Mouse (Mus musculus) liver, postnatal 0 days (tissue): ENCODE results near the gene Dnajc21. TPM values are rescaled to one million over a fixed set of nuclear protein-coding genes. Genes with fewer than 3 reads are reported as not detected.
A peak's percentile ranks its signal among the peaks of the same experiment; 100 is the strongest.

Source experiments
- ATAC-seq: fragments of 200-750 bp; cut with Nextera tagmentation; 2 replicates; pipeline ENCODE4 v1.8.0; 2017; ENCODE audit warnings: mild to moderate bottlenecking, moderate library complexity
- DNase-seq: peaks from one replicate; pipeline ENCODE4 v3.0.0-alpha.2; 2016
- H3K27ac ChIP-seq: fragments of 300-500 bp; sonication (generic); 2 replicates; pipeline ENCODE4 v1.5.1; 2014; ENCODE audit warnings: antibody characterized with exemption, moderate library complexity, mild to moderate bottlenecking, low read depth
- H3K27me3 ChIP-seq: fragments of 300-500 bp; sonication (generic); 2 replicates; pipeline ENCODE4 v1.6.1; 2014; ENCODE audit warnings: low read length, control low read depth, mixed read lengths; ENCODE audit not compliant: insufficient read depth
- H3K36me3 ChIP-seq: fragments of 300-500 bp; sonication (generic); replicated peaks from 2 replicates; pipeline ENCODE4 v1.6.1; 2014; ENCODE audit warnings: mild to moderate bottlenecking, control low read depth, low read length, moderate library complexity, mixed read lengths; ENCODE audit not compliant: insufficient read depth
- H3K4me1 ChIP-seq: fragments of 300-500 bp; sonication (generic); 2 replicates; pipeline ENCODE4 v1.6.1; 2014; ENCODE audit warnings: antibody characterized with exemption, mild to moderate bottlenecking, control low read depth; ENCODE audit not compliant: insufficient read depth
- H3K4me2 ChIP-seq: fragments of 300-500 bp; sonication (generic); 2 replicates; pipeline ENCODE4 v1.6.1; 2014; ENCODE audit warnings: low read depth, mild to moderate bottlenecking, low read length, moderate library complexity, mixed read lengths
- H3K4me3 ChIP-seq: fragments of 300-500 bp; sonication (generic); 2 replicates; pipeline ENCODE4 v1.5.1; 2014; ENCODE audit warnings: low read depth, low read length
- H3K9ac ChIP-seq: fragments of 300-500 bp; sonication (generic); replicated peaks from 2 replicates; pipeline ENCODE4 v1.6.1; 2014; ENCODE audit warnings: mild to moderate bottlenecking, moderate library complexity
- H3K9me3 ChIP-seq: fragments of 300-500 bp; sonication (generic); 2 replicates; pipeline ENCODE4 v1.6.1; 2016; ENCODE audit warnings: mild to moderate bottlenecking, control low read depth, low read length, mixed read lengths
- CTCF ChIP-seq: sonication (generic); IDR thresholded peaks from 2 replicates; pipeline ENCODE4 v1.5.1; 2016; ENCODE audit warnings: antibody characterized with exemption, low read depth
- EP300 ChIP-seq: IDR thresholded peaks from 2 replicates; pipeline ENCODE4 v1.6.1; 2016; ENCODE audit warnings: antibody characterized with exemption, low read depth, mild to moderate bottlenecking
- WGBS: fragments of 180-500 bp; shearing (Covaris S2); extraction: QIAGEN DNeasy Blood & Tissue Kit; methylation state at CpG from one replicate; pipeline ENCODE4 v1.1.7; 2014; ENCODE audit not compliant: insufficient replicate concordance; 5-methylcytosine and 5-hydroxymethylcytosine counted together
- polyA plus RNA-seq: library from polyadenylated mRNA; unstranded; fragments of >200 nt; fragmentation: Nextera tagmentation; extraction: Ambion mirVana; gene quantifications from 2 replicates; pipeline ENCODE4 v1.2.1, GENCODE M21; 2015

Dnajc21 gene
- polyA plus RNA-seq, 1 experiment from 2014 or later: 8.0 TPM

DNA sequence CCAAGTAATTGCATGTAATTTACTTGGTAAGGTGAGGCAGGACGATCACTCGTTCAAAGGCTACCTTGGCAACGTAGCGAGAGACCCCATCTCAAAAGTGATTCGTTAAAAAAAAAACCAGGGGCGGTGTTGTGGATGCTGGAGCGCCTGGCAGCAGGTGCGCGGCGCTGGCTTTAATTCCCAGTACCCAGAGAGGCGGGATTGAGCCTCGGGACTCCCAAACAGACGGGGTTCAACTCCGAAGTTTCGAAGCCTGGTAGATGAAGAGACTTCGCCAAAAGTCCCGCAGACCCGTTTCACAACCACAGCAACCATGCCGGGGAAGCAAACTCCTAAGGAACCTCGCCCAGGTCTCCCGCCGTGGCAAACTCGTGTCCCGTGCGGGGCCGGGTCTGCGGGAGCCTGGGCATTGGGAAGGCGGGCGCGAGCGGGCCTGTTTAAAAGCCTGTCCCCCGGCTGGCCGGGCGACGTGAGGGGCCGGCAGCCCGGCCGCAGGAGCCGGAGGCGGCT is 620 bp downstream of the Dnajc21 start:
- no peak for TF ChIP-seq CTCF
- WGBS: under 1% methylated on average over 33 of the region's 40 CpGs
- Histone ChIP-seq H3K4me3 (peak overlapping the region; percentile 90), H3K27me3 (no peaks in the 10 kb centered on the region), H3K36me3 (no peaks in the 10 kb centered on the region), H3K9me3 (no peaks in the 10 kb centered on the region), H3K27ac (peak overlapping the region; percentile 92), H3K4me1 (peaks cover 11% of the 10 kb centered on the region), H3K9ac (peak overlapping the region; percentile 90), H3K4me2 (peak overlapping the region; percentile 98)
- DNase-seq (no peak), ATAC-seq (peak; percentile 26)

DNA sequence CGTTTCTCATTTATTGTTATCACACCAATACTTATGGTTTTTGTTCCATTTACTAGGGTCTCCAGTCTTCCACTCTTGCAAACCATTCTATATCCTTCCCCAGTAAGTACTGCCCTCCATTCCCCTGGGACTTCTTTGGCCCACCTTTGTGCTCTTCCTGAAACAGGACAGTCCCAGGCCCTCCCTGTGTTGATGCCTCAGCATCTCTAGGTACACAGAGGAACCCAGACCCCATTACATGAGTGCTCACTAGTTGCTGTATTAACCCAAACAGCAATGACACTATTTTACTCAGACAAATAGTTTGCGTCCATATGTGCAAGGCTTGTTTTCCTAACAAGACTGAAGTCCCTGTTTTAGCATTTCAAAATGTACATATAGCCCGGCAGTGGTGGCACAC is 1.6 kb downstream of the Dnajc21 start:
- Histone ChIP-seq H3K4me3 (no peak overlapping the region), H3K36me3 (0 out of 2 replicates have a peak, but pooled peaks cover 2% of the 10 kb centered on the region), H3K9me3 (no peaks in the 10 kb centered on the region), H3K27ac (no peak overlapping the region), H3K9ac (no peak overlapping the region), H3K4me1 (peaks cover 11% of the 10 kb centered on the region), H3K4me2 (peak overlapping the region; percentile 98), H3K27me3 (no peaks in the 10 kb centered on the region)
- DNase-seq: no peak
- TF ChIP-seq CTCF: no peak
- no peak for TF ChIP-seq EP300
- no peak for ATAC-seq
- 64% methylated on average over 3 of the region's 3 CpGs for WGBS

DNA sequence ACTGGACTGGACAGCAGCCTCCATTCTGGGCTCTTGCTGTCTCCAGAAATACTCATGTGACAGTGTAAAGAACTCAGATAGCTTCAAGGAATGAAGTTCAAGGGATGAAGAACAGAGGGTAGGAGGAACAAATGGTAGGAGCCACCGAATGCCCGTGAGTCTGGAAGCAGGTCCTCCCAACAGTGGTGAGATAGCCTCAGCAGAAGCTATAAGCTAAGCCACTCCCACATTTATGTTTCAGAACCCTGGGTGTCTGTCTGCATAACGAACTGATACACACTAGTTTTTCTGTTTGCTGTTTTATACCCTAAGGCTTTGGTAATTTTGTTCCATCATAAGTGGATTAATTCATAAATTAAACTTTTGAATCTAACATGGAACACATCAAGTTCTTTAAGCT is 5.6 kb downstream of the Dnajc21 start:
- DNase-seq: no peak
- Histone ChIP-seq H3K4me1 (peaks cover 8% of the 10 kb centered on the region), H3K4me3 (no peak overlapping the region), H3K27ac (no peak overlapping the region), H3K27me3 (no peaks in the 10 kb centered on the region), H3K9ac (no peak overlapping the region), H3K36me3 (peaks cover 18% of the 10 kb centered on the region), H3K4me2 (no peak overlapping the region), H3K9me3 (no peaks in the 10 kb centered on the region)
- no peak for ATAC-seq
- 75% methylated on average over 3 of the region's 3 CpGs for whole genome bisulfite sequencing
- no peak for TF ChIP-seq EP300
- no peak for TF ChIP-seq CTCF

DNA sequence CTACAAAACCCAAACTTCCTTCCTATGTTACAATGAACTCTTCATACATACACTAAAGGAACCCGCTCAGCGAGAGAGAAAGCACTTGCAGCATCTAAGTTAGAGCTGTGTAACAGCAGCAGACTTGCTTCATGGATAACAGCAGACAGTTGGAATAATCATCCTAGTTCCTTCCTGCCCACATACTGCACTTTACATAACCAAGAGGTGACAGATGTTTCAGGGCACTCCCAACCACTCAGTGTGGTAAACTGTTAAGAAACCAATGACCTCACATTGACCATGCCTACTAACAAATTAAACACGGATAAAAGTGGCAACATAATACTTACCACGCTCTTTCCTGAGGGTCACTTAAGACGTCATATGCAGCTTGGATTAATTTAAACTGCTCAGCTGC is 6.8 kb downstream of the Dnajc21 start:
- Histone ChIP-seq H3K27ac (no peak overlapping the region), H3K9ac (no peak overlapping the region), H3K4me1 (no peaks in the 10 kb centered on the region), H3K4me3 (no peak overlapping the region), H3K4me2 (no peak overlapping the region), H3K36me3 (peaks cover 22% of the 10 kb centered on the region), H3K27me3 (no peaks in the 10 kb centered on the region), H3K9me3 (no peaks in the 10 kb centered on the region)
- DNase-seq (no peak), ATAC-seq (no peak)
- no peak for TF ChIP-seq CTCF
- no peak for TF ChIP-seq EP300
- 60% methylated on average over 5 of the region's 5 CpGs for WGBS

DNA sequence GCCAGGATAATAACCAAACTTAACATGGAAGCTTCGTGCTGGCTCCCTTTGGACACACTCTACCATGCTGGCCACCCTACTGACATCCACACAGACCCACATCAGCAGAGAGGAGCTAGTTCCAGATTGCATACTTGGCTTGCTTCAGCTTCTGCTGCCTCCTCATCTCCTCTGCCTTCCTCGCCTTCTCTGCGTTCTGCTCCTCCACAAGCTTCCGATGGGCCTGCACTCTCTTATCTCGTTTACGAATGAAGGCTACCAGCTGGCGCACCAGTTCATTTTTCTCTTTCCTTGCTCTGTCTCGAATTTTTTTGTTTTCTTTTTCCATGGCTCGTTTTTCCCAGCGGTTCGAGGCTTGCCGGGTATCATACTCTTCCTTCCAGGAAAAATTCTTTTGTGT is 9.3 kb downstream of the Dnajc21 start:
- no peaks in the 10 kb centered on the region for H3K4me1 ChIP-seq
- no peak for ATAC-seq
- H3K36me3 ChIP-seq: peaks cover 22% of the 10 kb centered on the region
- no peaks in the 10 kb centered on the region for H3K27me3 ChIP-seq
- H3K9me3 ChIP-seq: no peaks in the 10 kb centered on the region
- no peak overlapping the region for H3K27ac ChIP-seq
- whole genome bisulfite sequencing: 85% methylated on average over 12 of the region's 12 CpGs
- DNase-seq: no peak
- H3K9ac ChIP-seq: no peak overlapping the region
- H3K4me2 ChIP-seq: no peak overlapping the region
- H3K4me3 ChIP-seq: no peak overlapping the region
- TF ChIP-seq EP300 (no peak), CTCF (no peak)

DNA sequence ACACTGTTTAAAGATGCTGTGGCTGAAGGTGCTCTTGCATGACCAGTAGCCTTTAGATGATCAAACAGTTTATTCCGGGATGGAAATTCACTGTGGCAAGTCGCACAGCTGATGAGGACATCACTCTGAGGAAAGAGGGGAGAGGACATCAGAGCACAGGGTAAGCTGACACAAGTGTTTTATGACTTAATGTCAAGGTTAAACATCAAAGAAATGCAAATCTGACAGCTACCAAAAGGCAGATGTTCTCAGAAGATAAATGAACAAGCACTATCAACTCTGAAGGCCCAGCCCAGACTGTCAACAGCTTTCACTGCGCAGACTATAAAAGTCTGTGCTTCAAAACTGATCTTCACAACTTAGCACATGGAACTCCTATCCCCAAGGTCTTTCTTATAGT is 23.2 kb downstream of the Dnajc21 start:
- H3K4me1 ChIP-seq: no peaks in the 10 kb centered on the region
- DNase-seq: no peak
- 73% methylated on average over 3 of the region's 3 CpGs for WGBS
- H3K4me2 ChIP-seq: no peak overlapping the region
- H3K4me3 ChIP-seq: no peak overlapping the region
- no peaks in the 10 kb centered on the region for H3K9me3 ChIP-seq
- H3K9ac ChIP-seq: no peak overlapping the region
- no peak for ATAC-seq
- TF ChIP-seq EP300: no peak
- no peak for TF ChIP-seq CTCF
- no peaks in the 10 kb centered on the region for H3K27me3 ChIP-seq
- H3K36me3 ChIP-seq: peaks cover 31% of the 10 kb centered on the region
- H3K27ac ChIP-seq: no peak overlapping the region

DNA sequence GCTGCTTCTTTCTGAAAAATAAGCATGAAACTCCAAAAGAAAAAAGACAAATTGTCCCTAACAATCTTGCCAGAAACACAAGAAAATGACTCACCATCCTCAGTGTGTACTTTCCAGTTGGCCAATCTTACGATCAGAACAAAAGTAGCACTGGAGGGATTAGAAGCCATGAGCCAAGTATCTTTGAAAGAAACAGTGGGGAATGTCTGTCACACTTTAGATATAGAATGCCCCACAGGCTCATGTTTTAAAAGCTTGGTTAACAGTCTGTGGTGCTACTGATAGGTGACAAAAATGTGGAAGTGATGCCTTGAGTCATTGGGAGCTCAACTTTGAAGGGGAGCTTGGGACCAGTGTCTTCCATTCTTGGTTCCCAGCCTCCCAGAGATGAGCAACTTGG is 28.0 kb downstream of the Dnajc21 start:
- H3K4me2 ChIP-seq: no peak overlapping the region
- no peak overlapping the region for H3K9ac ChIP-seq
- H3K4me1 ChIP-seq: no peaks in the 10 kb centered on the region
- no peak overlapping the region for H3K4me3 ChIP-seq
- TF ChIP-seq EP300 (no peak), CTCF (no peak)
- WGBS: 85% methylated on average over 1 of the region's 1 CpGs
- no peaks in the 10 kb centered on the region for H3K9me3 ChIP-seq
- H3K36me3 ChIP-seq: peaks cover 20% of the 10 kb centered on the region; the same call in 1 of the 2 replicates
- DNase-seq: no peak
- ATAC-seq: no peak
- no peak overlapping the region for H3K27ac ChIP-seq
- no peaks in the 10 kb centered on the region for H3K27me3 ChIP-seq
